Mouse (Mus musculus): ENCODE results near the gene Hist1h2an.

DNA sequence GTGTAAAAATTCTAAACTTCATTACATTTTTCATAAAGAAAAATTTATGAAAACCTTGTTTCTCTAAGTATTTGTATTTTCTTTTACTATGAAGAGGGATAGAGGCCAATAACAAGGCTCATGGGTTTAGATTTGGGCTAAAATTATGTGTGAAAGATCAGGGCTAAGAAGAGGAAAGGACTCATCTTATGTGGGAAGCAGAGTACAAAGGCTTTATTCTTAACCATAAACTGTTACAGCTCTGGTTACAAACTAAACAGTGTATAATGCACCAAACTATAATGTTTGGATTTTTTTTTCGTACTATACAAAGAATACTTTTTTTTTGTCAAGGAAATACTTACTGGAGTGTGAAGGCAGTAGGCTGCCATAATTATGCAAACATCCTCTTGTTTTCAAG lies 31.3 kb downstream of the Hist1h2an start:
- TF ChIP-seq TCF12 (IDR thresholded peaks at IDR 0.05; ENCODE audit: low read depth, low read length) (no peak), MEF2A (IDR thresholded peaks at IDR 0.05; ENCODE audit: extremely low read depth, insufficient replicate concordance, low read depth, low read length, poor library complexity, severe bottlenecking) (no peak), CTCF (IDR thresholded peaks at IDR 0.05 in 2 of 3, conservative IDR thresholded peaks at IDR 0.05 in 1 of 3; ENCODE audit: control insufficient read depth in 1 of 3, insufficient read depth in 1 of 3, low read depth in 2 of 3, low read length in 3 of 3, poor library complexity in 1 of 3, severe bottlenecking in 1 of 3) (no peak)
